Mouse (Mus musculus): ENCODE measurements around the gene Wap. TPM values are rescaled to one million over a fixed set of nuclear protein-coding genes. Genes with fewer than 3 reads are reported as not detected.
A peak's percentile ranks its signal among the peaks of the same experiment; 100 is the strongest.

Gene Wap
- polyA plus RNA-seq, 1 experiment from 2014 or later = not detected

DNA sequence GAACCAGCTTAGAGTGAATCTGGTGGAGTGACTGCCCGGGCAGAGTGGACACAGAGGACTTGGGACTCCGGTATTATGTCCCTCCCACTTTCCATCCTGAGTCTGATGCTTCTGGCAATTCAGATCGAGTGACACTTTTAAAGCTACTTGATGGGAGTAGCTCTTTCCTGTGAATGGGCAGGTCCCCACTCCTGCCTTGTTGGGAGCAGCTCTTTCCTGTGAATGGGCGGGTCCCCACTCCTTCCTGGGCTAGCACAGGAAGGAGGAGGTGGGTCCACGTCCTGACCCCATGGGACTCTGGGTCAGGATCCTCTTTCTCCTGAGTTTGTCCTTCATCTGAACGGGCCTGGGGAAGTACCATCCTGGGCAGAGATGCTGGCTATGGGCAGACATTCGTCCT, 37.0 kb upstream of the Wap start:
- Histone ChIP-seq H3K27me3 (ENCODE audit: insufficient read depth, low read length) (no peaks in the 10 kb centered on the region), H3K36me3 (replicated peaks; ENCODE audit: insufficient read depth, low read length) (no peaks in the 10 kb centered on the region), H3K4me1 (ENCODE audit: insufficient read depth) (no peaks in the 10 kb centered on the region), H3K4me2 (ENCODE audit: low read depth, low read length) (no peak overlapping the region), H3K9ac (replicated peaks) (no peak overlapping the region), H3K27ac (ENCODE audit: low read depth) (no peak overlapping the region), H3K4me3 (ENCODE audit: low read depth, low read length) (no peak overlapping the region), H3K9me3 (ENCODE audit: low read length) (no peaks in the 10 kb centered on the region)
- ATAC-seq (no peak), DNase-seq (no peak)
- 45% methylated on average over 7 of the region's 7 CpGs for WGBS (ENCODE audit: insufficient replicate concordance)
- TF ChIP-seq EP300 (IDR thresholded peaks at IDR 0.05; ENCODE audit: low read depth) (no peak), CTCF (IDR thresholded peaks at IDR 0.05; ENCODE audit: low read depth) (no peak)

- Histone ChIP-seq H3K27me3 (ENCODE audit: insufficient read depth, low read length) (no peaks in the 10 kb centered on the region), H3K4me1 (ENCODE audit: insufficient read depth) (no peaks in the 10 kb centered on the region), H3K36me3 (replicated peaks; ENCODE audit: insufficient read depth, low read length) (no peaks in the 10 kb centered on the region), H3K9ac (replicated peaks) (no peak overlapping the region), H3K4me2 (ENCODE audit: low read depth, low read length) (no peak overlapping the region), H3K27ac (ENCODE audit: low read depth) (no peak overlapping the region), H3K9me3 (ENCODE audit: low read length) (no peaks in the 10 kb centered on the region), H3K4me3 (ENCODE audit: low read depth, low read length) (no peak overlapping the region)
- TF ChIP-seq EP300 (IDR thresholded peaks at IDR 0.05; ENCODE audit: low read depth) (no peak), CTCF (IDR thresholded peaks at IDR 0.05; ENCODE audit: low read depth) (no peak)
- 79% methylated on average over 9 of the region's 9 CpGs for WGBS (ENCODE audit: insufficient replicate concordance)
- DNase-seq (no peak), ATAC-seq (no peak)
Measured at GRCm38 (mm10) chr11:6674701-6675100, 36.3 kb upstream of the Wap start.

DNA sequence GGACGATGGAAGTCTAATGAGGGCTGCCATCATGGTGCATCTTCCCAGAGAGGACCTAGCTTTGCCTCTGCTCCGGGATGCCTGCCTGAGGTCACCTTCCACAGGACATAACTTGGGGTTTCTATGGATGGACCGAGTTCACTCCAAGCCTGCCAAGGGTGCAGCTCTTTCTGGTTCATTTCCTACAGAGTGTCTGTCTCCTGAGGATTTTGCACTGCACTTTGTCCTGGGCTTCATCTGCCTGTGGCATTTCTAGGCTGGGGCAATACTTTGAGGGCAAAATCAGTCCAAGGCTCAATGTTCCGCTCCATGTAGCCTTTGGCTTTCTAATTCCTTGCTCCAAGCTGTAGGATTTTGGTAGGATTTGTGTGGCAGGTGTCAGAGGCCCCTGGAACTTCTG, 32.4 kb upstream of the Wap start:
- Histone ChIP-seq H3K4me3 (ENCODE audit: low read depth, low read length) (no peak overlapping the region), H3K27ac (ENCODE audit: low read depth) (no peak overlapping the region), H3K9ac (replicated peaks) (no peak overlapping the region), H3K4me1 (ENCODE audit: insufficient read depth) (no peaks in the 10 kb centered on the region), H3K36me3 (replicated peaks; ENCODE audit: insufficient read depth, low read length) (no peaks in the 10 kb centered on the region), H3K27me3 (ENCODE audit: insufficient read depth, low read length) (no peaks in the 10 kb centered on the region), H3K9me3 (ENCODE audit: low read length) (no peaks in the 10 kb centered on the region), H3K4me2 (ENCODE audit: low read depth, low read length) (no peak overlapping the region)
- TF ChIP-seq EP300 (IDR thresholded peaks at IDR 0.05; ENCODE audit: low read depth) (no peak), CTCF (IDR thresholded peaks at IDR 0.05; ENCODE audit: low read depth) (no peak)
- DNase-seq (no peak), ATAC-seq (no peak)
- WGBS (ENCODE audit: insufficient replicate concordance) = 65% methylated on average over 4 of the region's 4 CpGs

DNA sequence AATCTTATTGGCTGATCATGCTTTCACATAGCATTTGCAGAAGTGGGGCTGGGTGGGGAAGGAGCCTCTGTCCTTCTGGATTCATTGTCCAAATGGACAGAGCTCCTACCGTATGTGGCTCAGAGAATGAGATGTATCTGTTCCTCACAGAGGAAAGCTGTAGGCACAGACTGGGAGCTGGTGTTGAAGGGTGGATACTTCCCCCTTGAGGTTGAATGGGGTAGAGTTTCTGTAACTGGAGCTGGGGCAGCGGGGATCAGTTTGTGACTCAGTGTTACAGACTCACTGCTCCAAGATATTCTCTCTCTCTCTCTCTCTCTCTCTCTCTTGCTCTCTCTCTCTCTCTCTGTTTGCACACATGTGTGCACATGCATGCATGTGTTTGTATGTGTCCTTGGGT, 31.6 kb upstream of the Wap start:
- 49% methylated on average over 2 of the region's 2 CpGs for WGBS (ENCODE audit: insufficient replicate concordance)
- H3K9me3 ChIP-seq (ENCODE audit: low read length) = no peaks in the 10 kb centered on the region
- H3K27me3 ChIP-seq (ENCODE audit: insufficient read depth, low read length) = no peaks in the 10 kb centered on the region
- DNase-seq = no peak
- TF ChIP-seq EP300 (IDR thresholded peaks at IDR 0.05; ENCODE audit: low read depth) (no peak), CTCF (IDR thresholded peaks at IDR 0.05; ENCODE audit: low read depth) (0 out of 2 replicates have a peak, but pooled peaks have one; percentile 8)
- ATAC-seq = no peak
- no peak overlapping the region for H3K4me3 ChIP-seq (ENCODE audit: low read depth, low read length)
- no peak overlapping the region for H3K27ac ChIP-seq (ENCODE audit: low read depth)
- H3K4me1 ChIP-seq (ENCODE audit: insufficient read depth) = no peaks in the 10 kb centered on the region
- no peak overlapping the region for H3K9ac ChIP-seq (replicated peaks)
- no peaks in the 10 kb centered on the region for H3K36me3 ChIP-seq (replicated peaks; ENCODE audit: insufficient read depth, low read length)
- no peak overlapping the region for H3K4me2 ChIP-seq (ENCODE audit: low read depth, low read length)

DNA sequence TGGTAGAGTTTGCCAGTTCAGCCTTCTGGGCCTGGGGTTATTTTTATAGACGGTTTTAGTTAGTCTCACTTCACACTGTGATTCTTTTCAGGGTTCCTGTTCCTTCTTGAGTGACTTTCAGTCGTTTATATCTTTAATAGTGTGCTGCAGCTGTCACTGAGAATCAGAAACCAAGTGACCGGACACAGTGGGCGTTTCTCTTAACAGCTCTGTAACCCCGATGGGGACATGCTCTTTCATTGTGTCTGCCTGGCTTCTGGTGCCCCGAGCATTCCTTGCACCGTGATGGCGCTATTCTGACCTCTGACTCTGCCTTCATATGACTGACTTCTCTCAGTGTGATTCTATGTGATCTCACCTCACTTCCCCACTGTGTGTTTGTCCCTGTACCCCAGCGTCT, 30.6 kb upstream of the Wap start:
- H3K9me3 ChIP-seq (ENCODE audit: low read length) = no peaks in the 10 kb centered on the region
- H3K4me1 ChIP-seq (ENCODE audit: insufficient read depth) = no peaks in the 10 kb centered on the region
- no peaks in the 10 kb centered on the region for H3K27me3 ChIP-seq (ENCODE audit: insufficient read depth, low read length)
- H3K9ac ChIP-seq (replicated peaks) = no peak overlapping the region
- no peaks in the 10 kb centered on the region for H3K36me3 ChIP-seq (replicated peaks; ENCODE audit: insufficient read depth, low read length)
- WGBS (ENCODE audit: insufficient replicate concordance) = 64% methylated on average over 9 of the region's 9 CpGs
- H3K4me2 ChIP-seq (ENCODE audit: low read depth, low read length) = no peak overlapping the region
- ATAC-seq (no peak), DNase-seq (no peak)
- H3K27ac ChIP-seq (ENCODE audit: low read depth) = no peak overlapping the region
- H3K4me3 ChIP-seq (ENCODE audit: low read depth, low read length) = no peak overlapping the region
- TF ChIP-seq CTCF (IDR thresholded peaks at IDR 0.05; ENCODE audit: low read depth) = no peak

DNA sequence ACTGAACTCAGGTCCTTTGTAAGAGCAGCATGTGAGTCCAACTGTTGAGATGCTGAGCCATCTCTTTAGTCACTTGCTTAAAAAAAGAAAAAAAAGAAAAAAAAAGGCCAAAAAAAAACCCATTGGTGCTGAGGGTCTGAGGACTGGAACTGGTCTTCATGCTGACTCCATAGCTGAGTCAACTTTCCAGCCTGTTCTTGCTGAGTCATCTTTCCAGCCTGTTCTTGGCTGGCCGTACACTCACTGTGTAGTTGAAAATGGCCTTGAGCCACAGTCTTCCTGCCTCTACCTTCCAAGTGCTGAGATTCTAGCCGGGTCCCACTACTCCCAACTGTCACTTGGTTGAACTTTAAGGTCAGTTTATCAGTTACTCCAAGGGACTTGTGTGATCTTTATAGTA, 28.2 kb upstream of the Wap start:
- DNase-seq (no peak), ATAC-seq (no peak)
- Histone ChIP-seq H3K4me1 (ENCODE audit: insufficient read depth) (no peaks in the 10 kb centered on the region), H3K4me2 (ENCODE audit: low read depth, low read length) (no peak overlapping the region), H3K9me3 (ENCODE audit: low read length) (no peaks in the 10 kb centered on the region), H3K4me3 (ENCODE audit: low read depth, low read length) (no peak overlapping the region), H3K27me3 (ENCODE audit: insufficient read depth, low read length) (no peaks in the 10 kb centered on the region), H3K36me3 (replicated peaks; ENCODE audit: insufficient read depth, low read length) (no peaks in the 10 kb centered on the region), H3K27ac (ENCODE audit: low read depth) (no peak overlapping the region), H3K9ac (replicated peaks) (no peak overlapping the region)
- 47% methylated on average over 2 of the region's 2 CpGs for WGBS (ENCODE audit: insufficient replicate concordance)
- TF ChIP-seq EP300 (IDR thresholded peaks at IDR 0.05; ENCODE audit: low read depth) (no peak), CTCF (IDR thresholded peaks at IDR 0.05; ENCODE audit: low read depth) (no peak)

- Histone ChIP-seq H3K9ac (replicated peaks) (no peak overlapping the region), H3K4me3 (ENCODE audit: low read depth, low read length) (no peak overlapping the region), H3K27me3 (ENCODE audit: insufficient read depth, low read length) (0 out of 2 replicates have a peak, but pooled peaks cover 4% of the 10 kb centered on the region), H3K9me3 (ENCODE audit: low read length) (no peaks in the 10 kb centered on the region), H3K36me3 (replicated peaks; ENCODE audit: insufficient read depth, low read length) (no peaks in the 10 kb centered on the region), H3K27ac (ENCODE audit: low read depth) (no peak overlapping the region), H3K4me2 (ENCODE audit: low read depth, low read length) (no peak overlapping the region), H3K4me1 (ENCODE audit: insufficient read depth) (no peaks in the 10 kb centered on the region; the same call in 1 of the 2 replicates)
- WGBS (ENCODE audit: insufficient replicate concordance) = 70% methylated on average over 14 of the region's 14 CpGs
- TF ChIP-seq EP300 (IDR thresholded peaks at IDR 0.05; ENCODE audit: low read depth) (no peak), CTCF (IDR thresholded peaks at IDR 0.05; ENCODE audit: low read depth) (no peak)
- DNase-seq (no peak), ATAC-seq (no peak)
Measured at GRCm38 (mm10) chr11:6661206-6661605, 22.8 kb upstream of the Wap start.
